Mouse (Mus musculus): ENCODE results near the gene Ralgapa1.

Ralgapa1 gene

DNA sequence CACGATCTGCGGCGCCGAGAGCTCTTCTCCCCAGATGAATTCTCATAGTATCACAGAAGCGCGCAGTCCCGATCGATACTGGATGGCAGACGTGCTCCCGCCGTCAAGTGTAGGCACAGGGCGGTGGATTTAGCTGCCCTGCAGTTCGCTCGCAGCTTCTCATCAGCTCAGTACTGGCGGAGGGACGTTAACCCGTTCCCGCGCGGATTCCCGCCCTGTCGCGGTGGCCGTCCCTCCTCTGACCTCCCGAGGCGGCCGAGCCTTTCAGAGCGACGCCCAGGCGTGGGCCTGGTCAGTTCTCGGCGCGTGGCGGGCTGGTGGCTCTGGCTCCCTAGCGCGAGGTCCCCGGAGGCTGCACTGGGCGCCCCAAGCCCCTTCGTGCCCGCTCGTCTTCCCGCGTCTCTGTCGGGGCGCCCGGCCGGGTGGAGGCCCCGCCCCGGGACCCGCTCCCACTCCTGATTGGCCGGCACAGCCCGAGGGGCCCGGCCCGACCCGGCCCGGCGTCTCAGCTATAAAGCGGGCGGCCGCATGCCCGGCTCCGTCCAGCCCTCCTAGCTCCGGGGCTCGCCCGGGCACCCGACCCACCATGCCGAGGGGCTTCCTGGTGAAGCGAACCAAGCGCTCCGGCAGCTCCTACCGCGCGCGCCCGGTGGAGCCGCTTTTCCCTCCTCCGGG lies 221.9 kb downstream of the Ralgapa1 start, which contains the start of gene Insm2:
Insm2 (plus strand) TSS at position 541 of the 675 bp plus-strand sequence.
- DNase-seq: peak; percentile 80

DNA sequence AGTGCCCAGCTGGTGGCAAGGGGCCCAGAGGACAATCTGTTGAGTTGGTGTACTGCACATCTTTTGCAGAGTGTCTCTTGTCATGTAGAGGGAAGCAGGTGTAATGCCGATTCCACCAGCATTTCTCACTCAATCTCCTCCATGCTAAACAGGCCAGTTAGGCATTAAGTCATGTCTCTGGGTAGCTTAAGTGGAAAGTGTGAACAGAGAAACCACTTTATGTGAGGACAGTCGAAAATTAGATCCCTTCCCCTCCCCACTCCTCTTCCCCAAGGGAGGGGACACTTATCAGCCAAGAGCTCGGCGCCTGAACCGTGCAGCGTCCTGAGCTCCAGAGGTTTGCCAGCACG lies 222.5 kb downstream of the Ralgapa1 start:
- no peak for DNase-seq

DNA sequence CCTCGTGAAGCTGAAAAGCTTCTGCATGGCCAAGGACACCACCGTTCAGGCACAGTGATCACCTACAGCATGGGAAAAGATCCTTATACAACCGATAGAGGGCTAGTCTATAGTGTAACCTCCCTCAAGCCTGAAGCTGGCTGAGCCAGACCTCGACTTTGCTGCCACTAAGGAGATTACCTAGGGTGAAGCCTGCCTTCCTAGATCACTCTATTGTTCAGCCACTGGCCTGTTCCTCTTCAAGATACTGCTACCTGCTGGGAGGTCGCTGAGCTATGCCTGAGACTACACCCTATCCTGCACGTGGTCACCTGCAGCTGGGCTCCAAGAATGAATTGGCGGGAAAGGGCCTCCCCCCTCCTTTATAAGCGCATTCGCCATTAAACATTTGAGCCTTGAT lies 234.0 kb downstream of the Ralgapa1 start:
- DNase-seq: peak; percentile 82

DNA sequence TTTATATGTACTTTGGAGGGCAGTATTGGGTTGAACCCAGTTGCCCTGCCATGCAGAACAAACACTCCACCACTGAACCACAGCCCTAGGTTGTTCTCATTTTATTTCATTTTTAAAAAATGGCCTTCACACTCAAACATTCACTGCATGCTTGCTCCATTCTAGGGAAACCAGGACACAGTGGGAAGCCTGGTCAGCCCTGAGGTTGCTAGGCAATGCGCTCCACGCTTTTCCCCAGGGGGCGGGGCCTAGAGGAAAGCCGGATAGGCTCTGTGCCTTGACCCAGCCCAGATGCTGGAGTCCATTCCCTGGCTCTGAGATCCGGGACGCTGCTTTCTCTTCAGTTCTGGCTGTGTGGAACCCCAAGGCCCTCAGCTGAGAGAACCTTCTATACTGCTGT lies 247.2 kb downstream of the Ralgapa1 start:
- DNase-seq: peak; percentile 84

DNA sequence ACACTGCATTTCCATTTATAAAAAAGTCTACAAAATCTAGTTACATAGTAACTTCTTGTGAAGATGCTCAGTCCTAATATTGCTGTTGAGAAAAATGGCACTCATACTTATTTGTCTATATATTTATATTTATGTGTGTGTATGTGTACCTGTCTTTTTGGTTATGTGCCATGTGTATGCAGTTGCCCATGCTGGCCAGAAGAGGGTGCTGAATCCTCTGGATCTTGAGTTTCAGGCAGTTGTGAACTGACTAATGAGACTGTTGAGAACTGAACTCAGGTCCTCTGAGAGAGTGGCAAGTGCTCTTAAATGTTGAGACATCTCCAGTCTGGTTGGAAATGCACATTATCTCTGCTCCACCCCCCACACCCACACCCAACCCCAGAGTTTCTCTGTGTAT lies 247.9 kb downstream of the Ralgapa1 start:
- peak; percentile 60 for DNase-seq

GRCm38 (mm10) chr12:55571661-55572060 lies 249.3 kb downstream of the Ralgapa1 start:
- DNase-seq: peak; percentile 40

DNA sequence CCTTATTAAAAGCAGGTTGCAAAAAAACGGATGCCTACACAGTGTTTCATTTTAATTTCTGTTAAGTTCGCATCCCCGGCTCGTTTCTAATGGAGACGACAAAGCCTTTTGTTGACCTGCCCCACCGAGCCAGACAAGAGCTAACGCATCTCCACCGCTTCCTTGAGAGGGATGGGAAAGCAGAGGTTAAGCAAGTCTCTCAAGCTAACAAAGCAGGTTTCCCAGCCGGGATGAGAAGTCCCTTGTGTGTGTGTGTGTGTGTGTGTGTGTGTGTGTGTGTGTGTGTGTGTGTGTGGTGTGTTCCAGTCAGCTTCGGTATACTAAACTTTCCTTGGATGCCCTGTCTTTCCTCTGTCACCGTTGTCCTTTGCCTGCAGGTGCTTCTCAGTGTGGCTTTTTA lies 249.8 kb downstream of the Ralgapa1 start:
- DNase-seq: peak; percentile 55

DNA sequence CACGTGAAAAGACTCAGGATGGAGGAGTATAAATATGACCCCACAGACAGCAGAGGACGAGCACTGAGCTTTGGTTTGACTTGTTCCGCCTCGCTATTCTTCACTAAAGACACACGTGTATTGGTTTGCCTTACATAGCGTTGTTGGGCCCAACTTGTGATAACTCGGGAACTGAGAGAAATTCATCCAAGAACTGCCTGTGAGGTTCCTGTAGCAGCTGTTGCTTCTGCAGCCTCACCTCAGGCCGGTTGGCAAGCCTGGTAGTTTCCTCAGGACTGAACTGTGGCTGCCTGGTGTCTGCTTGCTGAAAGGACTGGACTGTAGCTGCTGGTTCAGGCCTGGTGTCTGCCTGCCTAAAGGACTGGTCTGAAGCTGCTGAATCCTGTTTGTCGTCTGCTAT lies 250.3 kb downstream of the Ralgapa1 start:
- DNase-seq: peak; percentile 72

GRCm38 (mm10) chr12:55569676-55570075 lies 251.3 kb downstream of the Ralgapa1 start:
- peak; percentile 72 for DNase-seq

GRCm38 (mm10) chr12:55568466-55568865 lies 252.5 kb downstream of the Ralgapa1 start:
- peak; percentile 40 for DNase-seq

- DNase-seq: peak; percentile 17
These were observed 254.1 kb downstream of the Ralgapa1 start for GRCm38 (mm10) chr12:55566837-55567236.

- no peak for DNase-seq
These were observed 255.1 kb downstream of the Ralgapa1 start for GRCm38 (mm10) chr12:55565867-55566266.

- peak; percentile 84 for DNase-seq
These were observed 255.8 kb downstream of the Ralgapa1 start, which contains the start of gene Aldoart2 for GRCm38 (mm10) chr12:55565206-55565605. TSS of gene Aldoart2 (plus strand) at chr12:55565239.

DNA sequence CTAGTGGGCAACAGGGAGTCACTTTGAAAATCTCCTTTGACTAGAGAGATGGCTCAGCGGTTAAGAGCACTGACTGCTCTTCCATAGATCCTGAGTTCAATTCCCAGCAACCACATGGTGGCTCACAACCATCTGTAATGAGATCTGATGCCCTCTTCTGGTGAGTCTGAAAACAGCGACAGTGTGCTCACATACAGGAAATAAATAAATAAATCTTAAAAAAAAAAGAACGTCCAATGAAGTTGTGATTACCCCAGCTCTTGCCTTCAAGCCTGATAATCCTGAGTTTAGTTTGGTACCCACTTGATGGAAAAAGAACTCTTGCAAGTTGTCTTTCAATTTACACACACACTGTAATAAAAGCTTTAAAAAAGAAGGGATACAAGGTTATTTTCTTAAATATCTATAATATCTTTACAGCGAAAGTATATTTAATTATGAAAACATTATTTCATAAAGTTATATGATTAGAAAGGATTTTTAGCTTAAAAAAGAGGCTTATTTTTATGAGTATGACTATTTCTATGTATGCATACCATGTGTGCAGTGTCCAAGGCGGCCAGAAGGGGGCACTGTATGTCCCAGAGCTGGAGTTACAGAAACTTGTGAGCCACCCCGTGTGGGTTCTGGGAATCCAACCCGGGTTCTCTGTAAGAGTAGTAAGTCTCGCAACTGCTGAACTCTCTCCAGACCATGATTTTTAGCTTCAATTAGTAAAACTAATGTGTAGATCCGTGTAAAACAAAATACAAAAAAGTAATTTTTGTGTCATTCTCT lies 256.6 kb downstream of the Ralgapa1 start:
- peak; percentile 17 for DNase-seq

DNA sequence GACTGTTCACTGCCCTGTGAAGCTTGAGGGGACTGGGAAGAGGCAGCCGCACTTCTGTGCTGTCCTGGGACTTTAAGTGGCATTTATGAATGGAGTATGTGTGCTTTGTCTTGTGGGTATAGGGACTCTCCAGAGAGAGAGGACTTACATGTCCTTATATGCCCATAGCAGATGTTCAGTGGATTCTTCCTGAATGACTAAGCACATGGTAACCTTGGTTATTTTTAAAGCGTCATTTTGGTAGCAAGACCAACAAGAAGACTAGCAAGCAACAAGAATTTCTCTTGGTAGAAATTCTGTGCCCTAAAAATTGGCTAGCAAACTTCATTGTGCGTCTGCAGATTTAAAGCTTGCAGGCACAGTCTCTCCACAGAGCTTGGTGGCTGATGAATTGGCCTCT lies 257.2 kb downstream of the Ralgapa1 start:
- peak; percentile 30 for DNase-seq

DNA sequence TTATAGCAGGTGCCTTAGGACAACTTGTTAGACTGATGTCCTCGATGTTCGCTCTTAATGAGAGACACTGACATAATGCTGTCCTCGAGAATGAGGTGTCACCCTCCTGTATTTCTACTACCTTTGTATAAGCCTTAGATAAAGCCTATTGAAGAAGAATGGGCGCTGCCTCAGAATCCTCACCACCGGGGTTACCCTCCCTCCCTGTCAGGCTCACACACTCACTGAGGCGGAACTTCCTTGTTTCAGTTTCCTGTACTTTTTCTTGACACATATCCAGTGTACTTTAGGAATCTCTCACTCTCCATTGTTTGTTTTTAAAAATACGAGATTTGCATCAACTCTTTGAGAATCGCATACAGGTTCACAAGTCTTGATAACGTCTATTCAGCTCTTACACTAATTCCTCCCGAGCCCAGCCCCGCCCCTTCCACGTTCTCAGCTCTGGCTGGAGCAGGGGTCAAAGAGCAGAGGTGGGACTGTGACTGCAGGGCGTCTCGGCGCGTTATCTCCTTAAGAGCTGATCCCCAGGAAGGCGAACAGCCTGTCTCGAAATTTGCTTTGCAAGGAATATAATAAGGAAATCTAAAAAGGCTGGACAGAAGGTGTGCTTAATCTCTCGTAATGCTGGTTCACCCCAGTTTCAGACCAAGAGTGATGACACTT lies 260.8 kb downstream of the Ralgapa1 start:
- DNase-seq: peak; percentile 82

- DNase-seq: peak; percentile 80
These were observed 261.6 kb downstream of the Ralgapa1 start for GRCm38 (mm10) chr12:55559184-55559855.

- peak; percentile 44 for DNase-seq
These were observed 263.1 kb downstream of the Ralgapa1 start for GRCm38 (mm10) chr12:55557866-55558265.

DNA sequence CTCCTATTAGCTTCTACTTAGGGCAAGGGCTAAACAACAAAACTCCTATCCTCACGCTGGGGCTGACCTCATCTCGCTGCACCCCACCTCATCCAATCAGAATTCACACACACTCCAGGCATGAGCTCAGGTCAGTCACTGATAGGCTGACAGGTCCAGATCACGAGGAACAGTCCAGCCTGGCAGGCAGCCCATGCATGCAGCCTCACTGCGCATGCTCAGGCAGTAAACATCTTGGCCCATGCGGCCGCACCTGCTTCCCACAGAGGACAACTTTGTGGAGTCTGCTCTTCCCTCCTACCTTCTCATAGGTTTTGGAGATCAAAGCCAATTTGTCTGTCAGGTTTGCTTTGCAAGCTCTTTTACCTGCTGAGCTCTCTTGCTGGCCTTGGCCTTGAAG lies 266.1 kb downstream of the Ralgapa1 start:
- DNase-seq: peak; percentile 78

Measured in heart, adult 11 months (tissue).